Mouse (Mus musculus): Measurements from ENCODE around the gene Nr2f2.

Nr2f2 gene

DNA sequence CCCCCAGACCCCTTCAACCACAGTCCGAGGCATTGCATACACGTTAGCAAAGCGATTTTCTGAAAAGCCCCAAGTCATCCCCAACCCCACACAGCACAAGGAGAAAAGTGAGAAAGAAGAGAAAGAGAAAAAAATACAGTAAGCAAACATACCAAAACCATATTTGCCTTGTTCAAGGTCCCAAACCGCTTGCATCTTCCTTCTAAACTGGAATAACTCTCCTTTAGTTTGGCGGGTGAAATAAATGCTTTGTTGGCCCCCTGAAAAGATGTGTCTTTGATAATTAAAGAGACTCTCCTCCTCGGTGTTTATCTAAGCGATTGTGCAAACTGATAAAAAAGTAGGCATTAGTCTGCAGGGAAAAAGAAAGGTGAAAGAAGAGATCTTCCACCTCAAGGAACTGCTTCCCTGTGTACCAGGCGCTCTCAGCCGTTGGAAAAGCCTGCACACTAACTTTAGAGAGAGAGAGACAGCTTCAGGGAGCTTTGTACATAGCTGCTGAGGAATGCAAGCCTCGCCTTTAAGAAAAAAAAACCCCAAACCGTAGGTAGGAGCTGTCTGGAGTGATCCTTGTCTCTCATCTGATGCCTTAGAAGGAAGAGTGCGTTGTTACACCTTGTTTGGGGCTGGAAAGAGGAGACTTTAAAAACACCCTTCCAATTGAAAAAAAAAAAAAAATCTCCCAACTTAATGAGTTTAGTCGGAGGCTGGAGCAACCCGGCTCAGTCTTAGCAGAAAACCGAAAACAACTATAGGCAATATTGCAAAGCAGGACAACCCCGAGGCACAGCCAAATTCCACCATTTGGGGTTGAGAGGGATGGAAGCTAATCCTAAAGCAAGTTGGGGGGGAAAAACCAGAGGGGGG is at the start of gene Nr2f2:
TSS of gene Nr2f2 (minus strand) at position 795 of the 867 bp plus-strand sequence.
- DNase-seq (ENCODE audit: low read depth, low spot score): no peak

DNA sequence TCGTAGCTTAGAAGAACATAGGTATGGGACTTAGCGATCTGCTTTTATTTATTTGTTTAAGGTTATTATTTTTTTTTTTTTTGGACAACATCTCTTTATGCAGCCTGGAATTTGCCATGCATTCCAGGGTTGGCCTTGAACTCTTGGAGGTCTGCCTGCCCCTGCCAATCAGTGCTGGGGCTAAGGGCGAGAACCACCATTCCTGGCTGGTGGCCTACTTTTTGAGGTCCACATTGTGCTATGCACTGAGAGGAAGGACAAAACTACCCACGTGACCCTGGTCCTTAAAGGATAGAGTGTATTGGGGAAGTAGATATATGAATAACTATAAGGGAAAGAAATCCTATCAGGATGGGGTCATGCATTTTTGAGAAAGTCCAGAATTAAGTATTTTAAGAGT is 47.9 kb upstream of the Nr2f2 start:
- DNase-seq (ENCODE audit: low read depth, low spot score): no peak

DNA sequence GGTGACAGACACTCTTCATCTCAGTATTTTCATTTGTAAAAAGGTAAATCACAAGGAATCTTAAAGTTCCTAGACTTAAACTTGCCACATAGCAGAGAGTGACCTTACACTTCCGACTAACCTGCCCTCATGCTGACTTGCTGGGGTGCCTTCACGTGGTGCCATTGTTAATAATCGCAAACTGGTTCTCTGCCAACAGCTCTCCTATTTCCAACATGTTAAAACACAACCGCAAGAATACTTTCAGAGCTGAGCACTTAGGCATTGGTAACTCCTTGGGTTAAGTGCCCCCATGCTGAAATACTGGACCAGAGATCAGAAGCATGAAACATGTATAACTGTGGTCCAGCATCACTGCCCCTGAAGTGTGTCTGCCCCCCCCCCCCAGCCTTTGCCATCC is 47.1 kb upstream of the Nr2f2 start:
- DNase-seq (ENCODE audit: low read depth, low spot score): no peak

DNA sequence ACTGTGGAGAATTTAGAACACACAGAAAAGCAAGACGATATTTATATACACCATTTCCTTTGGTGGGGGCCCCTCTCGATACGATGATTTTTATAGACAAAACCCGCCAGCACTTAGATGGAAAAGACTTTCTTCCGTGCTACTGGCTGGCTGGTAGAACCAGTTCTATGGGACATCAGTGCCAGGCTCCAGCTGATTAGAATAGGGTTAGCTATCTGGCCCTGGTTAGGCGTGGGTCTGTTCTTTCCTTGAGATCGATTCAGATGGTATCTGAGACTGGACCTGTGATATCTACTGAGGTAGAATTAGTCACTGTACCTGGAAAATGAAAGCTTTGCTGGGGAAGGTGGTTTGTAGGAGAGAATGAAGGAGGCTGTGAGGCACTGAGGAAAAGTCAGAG is 46.4 kb upstream of the Nr2f2 start:
- no peak for DNase-seq (ENCODE audit: low read depth, low spot score)

DNA sequence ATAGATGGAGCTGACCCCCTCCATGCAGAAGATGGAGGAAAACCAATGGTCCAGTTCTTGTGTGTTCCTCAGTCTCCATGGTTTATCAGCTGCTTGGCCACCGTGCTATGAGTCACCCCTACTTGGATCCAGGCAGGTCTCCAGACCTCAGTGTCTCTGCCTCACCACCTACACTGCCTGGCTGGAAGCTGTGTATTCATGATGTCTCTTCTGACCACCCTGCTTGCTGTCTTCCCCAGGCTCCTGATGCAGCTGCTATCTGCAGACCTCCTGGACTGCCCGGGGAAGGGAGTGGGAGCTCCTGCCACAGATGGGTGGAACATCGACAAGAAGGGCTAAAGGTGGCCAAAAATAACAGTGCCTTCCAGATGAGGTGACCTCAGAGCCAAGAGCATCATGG is 43.8 kb upstream of the Nr2f2 start:
- DNase-seq (ENCODE audit: low read depth, low spot score): no peak

DNA sequence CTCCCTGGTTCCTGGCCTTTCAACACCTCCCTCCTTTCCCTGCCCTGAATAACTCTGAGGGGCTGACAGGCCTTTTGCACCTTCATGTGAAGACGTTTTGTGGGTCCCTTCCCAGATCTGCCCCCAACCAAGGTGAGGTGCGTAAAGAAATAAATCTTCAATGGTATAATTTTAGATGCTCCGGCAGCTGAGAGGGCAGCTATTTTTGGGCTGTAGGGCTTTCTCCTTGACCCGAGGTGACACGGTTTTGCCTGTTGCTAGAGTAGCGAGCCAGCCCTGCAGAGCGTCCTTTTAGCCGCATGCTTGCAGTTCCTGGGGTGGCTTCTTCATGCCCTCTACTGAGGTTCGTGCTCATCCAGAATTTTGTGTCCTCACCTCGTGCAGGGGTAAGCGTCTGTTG is 43.4 kb upstream of the Nr2f2 start:
- no peak for DNase-seq (ENCODE audit: low read depth, low spot score)

DNA sequence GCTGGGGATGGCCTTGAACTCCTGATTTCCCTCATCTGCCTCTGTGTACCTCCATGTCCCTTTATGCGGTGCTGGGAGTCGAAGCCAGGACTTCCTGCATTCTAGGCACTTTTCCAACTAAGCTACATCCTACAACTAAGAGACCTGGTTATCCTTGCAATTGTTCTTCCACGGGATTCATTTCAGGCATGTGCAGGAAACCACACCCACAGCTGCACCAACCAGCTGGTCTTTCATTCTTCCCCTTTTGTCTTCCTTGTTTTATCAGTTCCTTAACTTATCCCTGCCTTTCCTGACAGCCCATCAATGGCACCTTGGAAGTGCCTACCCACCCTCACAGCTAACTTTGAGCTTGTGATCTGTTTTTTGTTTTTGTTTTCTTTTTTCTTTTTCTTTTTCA is 42.3 kb upstream of the Nr2f2 start:
- DNase-seq (ENCODE audit: low read depth, low spot score): no peak

DNA sequence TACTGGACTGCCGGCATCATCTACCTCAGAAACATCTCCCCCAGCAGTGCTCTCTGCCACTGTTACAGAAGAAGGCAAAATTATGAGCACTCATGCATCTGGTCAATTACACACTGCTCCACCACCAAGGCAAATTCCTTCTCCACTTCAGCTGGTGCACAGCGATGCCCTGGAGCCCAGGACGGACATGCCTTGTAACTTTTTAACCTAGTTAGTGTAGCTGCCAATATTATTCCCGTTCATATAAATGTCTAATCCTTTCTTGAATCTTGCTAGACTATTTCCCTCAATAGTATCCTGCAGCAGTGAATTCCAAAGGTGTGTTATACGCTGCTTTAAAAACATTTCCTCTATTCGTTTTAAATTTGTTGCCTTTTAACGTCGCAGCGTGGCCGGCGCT is 40.6 kb upstream of the Nr2f2 start:
- no peak for DNase-seq (ENCODE audit: low read depth, low spot score)

DNA sequence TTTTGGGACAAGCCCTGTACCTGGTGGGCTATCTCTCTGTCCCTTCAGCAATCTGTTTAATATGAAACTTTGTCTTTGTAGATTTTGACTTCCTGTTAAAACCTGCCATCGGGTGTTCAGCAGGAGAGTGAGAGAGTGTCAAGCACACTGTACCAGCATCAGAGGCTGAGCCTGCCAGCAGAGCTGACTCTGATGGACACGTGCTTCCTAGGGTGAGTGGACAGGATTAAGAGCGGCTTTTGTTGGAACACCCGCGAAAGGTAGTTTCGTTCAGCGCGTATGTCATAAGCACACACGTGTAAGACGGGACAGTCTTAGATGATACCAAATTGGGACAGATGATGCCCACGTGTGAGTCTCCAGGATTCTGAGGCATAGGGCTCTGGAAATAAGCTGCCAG is 40.0 kb upstream of the Nr2f2 start:
- DNase-seq (ENCODE audit: low read depth, low spot score): no peak

DNA sequence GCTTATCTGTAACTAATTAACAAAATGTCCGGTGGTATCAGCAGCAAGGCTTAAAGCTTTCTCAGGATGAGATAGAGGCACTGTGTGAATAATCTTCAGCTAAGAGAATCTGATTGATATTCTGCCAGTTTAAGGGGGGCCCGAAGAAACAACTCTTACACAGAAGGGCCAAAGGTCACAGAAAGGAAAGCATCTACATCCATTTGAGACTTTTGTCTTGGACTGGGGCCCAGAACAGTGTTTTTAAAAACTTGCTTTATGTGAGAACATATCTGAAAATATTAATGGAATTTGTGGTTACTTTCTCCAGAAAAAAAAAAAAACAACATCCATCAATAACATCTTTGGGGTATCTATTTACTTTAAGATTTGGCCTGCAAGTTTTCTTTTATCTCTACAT is 38.9 kb upstream of the Nr2f2 start:
- no peak for DNase-seq (ENCODE audit: low read depth, low spot score)

DNA sequence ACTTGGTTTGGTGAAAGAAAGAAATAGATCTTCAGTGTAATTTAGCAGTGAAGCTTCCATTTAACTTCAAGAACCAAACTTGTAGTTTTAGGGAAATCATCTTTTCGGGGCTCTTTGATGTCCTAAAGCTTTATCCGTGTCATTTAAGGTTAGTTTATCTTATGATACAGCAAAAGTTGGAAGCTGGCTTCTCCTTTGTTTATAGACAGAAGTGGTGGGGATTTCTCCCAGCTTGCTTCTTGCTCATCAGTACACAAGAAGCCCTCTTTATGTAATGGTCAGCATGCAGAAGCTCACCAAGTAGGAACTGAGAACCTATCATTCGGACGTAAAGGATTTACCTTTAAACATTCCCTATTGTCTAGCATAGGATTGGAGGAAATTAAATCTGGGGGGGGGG is 16.3 kb upstream of the Nr2f2 start:
- DNase-seq (ENCODE audit: low read depth, low spot score): no peak

DNA sequence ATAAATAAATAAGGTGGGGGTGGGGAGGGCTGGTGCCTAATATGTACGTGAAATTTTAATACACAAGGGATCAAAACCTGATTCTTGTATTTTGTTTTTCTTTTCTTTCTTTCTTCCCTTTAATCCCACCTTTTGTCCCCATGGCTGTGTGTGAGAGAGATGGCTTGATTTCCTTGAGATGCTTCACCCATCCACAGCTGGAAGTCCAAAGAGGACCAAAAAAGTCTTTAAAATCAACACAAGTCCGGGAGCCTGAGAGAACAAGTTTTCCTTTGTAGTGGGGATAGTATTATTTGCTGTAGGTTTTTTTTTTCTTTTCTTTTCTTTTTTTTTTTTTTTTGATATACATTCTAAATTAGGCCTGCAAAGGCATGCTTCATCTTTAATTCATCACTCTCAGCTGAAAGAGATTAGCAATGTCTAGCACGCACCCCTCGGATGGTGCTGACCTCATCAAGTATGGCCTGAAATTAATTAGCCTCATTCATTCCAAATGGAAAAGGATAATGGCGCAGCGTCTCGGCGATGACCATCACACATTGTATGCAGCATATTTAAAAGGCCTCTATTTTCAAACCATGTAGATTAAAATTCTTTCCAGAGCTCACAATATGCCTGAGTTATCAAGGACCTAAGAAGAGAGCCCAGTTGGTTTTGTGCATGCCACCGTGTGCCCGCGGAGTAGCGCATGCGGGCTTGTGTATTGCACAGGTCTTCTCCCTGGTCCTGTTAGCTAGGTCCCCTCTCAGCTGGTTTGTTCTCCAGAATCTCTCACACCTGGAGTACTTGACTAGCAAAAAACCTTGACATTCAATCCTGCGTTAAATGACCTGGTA is 15.1 kb upstream of the Nr2f2 start:
- DNase-seq (ENCODE audit: low read depth, low spot score): no peak

DNA sequence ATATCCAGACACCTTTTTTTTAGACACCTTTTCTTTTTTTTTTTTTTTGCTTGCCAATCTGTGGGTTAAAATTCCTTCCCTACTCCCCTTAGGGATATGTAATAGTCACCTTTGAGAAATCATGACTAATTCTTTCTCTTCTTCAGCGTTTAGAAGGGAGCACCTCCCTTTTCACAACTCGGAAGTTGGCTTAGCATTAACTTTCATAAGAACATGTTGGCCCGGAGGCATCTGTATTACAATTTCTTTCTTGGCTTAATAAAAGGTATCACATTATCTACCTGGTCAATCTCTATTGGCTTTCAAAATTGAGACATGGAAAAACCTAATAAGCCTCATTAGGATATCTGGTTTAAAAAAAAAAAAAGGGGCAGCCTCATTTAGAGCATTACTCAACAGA is 14.4 kb upstream of the Nr2f2 start:
- DNase-seq (ENCODE audit: low read depth, low spot score): no peak

DNA sequence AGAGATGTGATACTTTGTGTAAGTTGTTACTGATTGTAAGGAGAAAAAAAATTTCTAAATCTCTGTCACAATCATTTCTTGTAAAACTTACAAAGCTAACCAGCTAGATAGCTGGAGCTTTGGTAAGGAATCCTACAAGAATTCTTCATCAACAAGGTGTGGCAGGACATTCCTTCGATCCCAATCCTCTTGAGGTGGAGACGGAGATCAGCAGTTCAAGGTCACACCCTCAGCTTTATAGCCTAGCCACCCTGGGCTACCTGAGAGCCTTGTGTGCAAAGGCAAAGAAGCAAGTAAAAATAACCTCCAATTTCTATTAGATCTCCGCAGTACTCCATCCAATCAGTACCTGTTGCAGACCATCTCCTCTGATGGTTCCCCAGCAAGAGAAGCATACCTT is 13.7 kb upstream of the Nr2f2 start:
- no peak for DNase-seq (ENCODE audit: low read depth, low spot score)

DNA sequence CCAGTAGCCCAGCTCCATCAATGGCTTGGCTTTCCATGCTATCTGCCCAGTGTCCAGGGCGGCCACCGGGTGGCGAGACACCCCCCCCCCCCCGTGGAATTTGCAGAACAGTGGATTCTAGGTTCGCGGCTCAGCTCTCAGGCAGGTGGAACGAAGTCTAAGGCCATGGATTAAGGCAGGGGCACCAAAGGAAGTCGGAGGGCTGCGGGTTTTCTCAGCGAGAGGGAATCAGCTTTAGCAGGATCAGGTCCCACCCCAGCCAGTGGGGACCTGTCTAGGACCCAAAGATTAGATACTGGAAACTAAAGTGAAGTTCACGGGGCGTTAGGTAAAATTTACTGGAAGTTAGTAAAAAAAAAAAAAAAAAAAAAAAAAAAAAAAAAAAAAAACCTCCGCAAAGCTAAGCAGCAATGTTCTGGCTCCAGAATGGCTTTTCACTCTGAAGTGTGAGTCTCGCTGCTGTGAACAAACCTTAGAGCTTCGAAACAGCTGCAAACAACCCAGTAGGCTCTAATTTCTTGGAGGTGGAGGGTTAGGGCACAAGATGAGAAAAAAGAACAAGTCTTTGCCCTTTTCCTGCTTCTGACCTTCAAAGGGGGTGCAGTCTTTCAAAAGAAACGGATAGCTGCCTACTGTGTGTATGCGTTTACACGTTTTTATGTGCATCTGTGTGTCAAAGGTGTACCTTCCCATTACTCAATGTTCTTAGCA is 4.2 kb upstream of the Nr2f2 start:
- DNase-seq (ENCODE audit: low read depth, low spot score): no peak

DNA sequence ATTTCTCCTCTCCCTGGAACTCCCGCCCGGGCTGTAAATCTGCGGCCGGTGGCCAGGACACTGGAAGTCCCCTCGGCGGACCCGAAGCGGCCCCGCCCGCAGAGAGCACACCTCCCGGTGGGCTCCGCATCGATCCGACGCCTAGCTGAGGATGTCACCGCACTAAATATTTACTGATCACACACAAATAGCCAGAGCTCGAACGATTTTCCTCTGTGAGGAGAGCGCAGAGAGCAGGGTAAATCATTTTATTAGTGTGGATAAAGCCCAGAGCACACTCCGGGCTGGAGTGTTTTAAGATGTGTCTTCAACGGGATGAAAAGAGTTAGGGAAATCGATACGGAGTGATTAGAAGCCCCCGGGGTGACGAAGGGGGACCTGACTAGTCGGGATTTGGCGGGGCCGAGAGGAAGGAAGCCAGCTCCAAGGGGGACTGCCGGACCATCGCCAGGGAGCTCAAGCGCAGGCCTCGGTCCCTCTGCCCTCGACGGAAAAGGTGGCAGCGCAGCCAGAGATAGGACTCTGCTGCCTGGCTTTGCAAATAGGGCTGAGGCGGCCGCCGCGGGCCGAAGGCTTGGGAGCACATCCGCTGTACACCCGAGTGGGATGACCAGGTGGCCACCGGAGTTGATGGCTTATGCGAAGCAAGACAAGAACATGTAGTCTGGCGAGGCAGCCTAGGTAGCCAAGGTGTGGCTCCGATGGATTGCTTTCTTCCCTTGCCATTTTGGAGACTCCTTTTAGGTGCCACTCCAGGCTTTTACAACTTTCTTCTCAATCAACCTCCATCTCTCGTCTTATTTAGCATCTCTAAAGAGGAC is 3.4 kb upstream of the Nr2f2 start:
- no peak for DNase-seq (ENCODE audit: low read depth, low spot score)

DNA sequence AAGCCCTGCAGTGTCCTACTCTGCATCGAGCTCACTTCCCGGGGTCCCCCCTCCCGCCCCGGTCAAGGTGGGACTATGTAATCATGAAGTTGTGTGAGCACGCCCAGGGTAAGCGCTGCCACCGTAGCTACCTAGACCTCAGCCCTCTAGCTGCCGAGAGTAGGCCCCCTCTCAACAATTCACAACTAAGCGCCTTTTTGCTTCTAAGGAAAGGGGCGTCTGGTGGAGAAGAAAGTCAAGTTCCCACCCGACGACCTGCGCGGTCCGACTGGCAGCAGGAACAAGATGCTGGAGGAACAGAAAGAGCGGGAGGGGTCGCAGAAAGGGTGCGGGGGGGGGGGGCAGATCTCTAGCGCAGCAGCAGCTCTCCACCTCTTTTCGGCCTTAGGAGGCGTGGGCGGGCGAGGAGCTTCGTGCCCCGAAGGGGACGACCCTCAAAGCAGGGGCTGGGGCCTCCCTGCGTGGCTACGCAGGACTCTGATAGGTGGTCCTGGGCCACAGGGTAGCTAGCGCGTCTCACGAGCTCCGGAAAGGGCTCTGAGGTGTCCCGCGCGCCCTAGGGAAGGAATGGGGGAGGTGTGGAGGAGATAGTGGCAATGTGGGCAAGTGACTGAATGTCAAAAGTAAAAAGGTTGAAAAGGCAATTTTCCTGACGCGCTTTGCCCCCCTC is 2.7 kb upstream of the Nr2f2 start:
- DNase-seq (ENCODE audit: low read depth, low spot score): no peak

DNA sequence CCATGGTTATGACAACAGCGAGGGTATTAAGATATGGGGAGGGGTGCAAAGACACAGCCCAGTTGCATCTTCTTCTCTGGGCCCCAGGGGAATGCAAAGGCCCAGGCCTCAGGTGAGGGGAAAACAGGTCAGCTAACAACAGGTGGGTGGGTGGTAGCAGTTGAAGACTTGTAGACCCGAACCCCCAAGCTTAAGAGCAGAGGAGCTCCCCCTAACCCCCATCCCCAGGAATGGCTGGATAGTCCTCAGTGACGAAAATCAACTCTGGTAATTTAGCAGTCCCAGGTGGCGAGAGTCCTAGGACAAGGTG is 2.2 kb upstream of the Nr2f2 start:
- no peak for DNase-seq (ENCODE audit: low read depth, low spot score)

DNA sequence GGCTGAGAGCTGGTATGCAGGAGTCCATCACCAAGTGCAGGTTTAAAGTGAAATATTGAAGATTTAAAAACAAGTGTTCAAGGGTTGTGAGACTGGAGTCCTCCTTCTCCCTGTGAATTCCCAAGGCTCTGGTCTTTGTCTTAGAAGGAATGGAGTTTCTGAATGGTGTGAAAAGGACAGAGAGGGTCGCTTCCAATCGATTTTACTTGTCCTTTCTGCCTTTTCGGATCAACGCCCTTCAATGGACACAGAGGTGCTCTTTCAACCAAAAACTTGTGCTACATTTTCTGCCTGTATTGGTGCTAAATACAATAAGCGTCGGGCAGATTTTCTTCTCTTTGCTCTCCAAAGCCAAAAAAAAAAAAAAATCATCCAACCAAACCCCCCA is 1.7 kb upstream of the Nr2f2 start:
- DNase-seq (ENCODE audit: low read depth, low spot score): no peak

DNA sequence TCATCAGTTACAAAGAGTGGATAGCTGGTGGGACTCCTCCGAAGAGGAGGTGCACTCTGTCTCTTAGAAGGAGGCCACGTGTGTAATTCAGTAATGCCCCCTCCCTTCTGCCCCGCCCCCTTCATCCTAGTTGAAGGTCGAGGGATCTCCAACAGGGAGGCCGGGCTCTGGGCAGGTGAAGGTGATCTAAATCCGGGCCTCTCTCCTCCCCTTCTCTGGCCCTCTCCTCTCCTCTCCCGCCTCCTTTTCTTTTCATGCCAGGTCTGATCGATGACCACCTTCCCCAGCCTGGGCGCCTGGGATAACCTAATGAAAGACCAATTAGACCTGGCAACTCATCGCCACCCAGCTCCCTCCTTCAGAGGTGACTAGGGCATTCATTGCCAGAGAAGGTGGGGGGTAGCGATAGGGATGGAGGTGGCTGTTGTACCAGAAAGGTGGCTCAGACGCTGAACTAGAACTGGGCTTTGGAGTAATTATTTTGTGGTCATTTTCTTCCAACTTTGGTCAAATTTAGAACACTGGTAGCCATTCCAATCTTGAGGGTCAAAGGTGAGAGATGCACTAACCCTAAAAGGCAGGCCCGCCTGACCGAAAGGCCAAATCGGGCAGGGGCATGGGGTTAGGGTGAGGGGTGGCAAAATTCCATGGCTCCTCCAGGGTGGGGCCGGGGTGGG is 1.2 kb upstream of the Nr2f2 start:
- DNase-seq (ENCODE audit: low read depth, low spot score): no peak

DNA sequence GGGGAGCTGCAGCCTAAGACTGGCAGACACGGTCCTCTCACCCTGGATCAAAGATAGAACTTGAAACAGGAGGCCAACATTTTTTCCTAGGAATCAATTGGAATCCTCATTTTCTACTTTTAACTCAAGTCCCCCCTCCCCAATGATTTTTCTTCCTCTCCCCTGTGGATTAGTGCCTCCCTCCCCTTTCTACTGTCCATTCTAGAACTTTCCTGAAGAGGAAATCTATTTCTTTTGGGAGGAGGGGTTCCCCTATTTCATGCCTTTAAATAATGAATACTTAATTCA is 217 bp upstream of the Nr2f2 start:
- no peak for DNase-seq (ENCODE audit: low read depth, low spot score)
